Mouse (Mus musculus): ENCODE measurements around the gene Os9.

Gene Os9

DNA sequence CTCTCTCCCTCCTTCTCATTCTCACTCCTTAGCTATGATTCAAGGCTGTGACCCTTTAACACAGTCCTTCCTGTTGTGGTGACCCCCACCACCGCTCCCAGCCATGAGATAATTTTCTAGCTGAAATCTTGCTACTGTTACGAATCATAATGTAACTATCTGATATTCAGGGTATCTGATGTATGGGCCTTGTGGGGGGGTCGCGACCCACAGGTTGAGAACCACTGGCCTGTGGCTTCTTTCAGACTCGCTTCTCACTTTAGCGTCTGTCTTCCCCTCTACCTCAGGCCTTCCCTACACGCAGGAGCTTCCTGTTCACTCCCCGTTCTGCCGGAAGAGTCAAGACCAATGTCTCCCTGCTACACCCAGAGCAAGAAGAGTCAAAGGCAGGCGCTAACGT, 2.5 kb downstream of the Os9 start:
- DNase-seq (ENCODE audit: low spot score) = no peak

DNA sequence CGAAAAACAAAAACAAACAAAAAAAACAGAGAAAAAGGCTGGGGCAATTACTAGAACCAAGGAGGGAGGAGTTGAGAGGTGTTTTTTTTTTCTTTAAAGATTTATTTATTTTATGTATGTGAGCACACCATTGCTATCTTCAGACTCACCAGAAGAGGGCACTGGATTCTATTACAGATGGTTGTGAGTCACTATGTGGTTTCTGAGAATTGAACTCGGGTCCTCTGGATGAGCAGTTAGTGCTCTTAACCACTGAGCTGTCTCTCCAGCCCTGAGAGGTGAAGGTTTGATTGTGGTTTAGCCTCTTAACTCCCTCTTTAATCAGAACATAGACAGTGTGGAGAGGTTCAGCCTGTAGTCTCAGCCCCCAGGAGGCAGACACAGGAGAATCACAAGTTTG, 5.9 kb downstream of the Os9 start:
- no peak for DNase-seq (ENCODE audit: low spot score)

DNA sequence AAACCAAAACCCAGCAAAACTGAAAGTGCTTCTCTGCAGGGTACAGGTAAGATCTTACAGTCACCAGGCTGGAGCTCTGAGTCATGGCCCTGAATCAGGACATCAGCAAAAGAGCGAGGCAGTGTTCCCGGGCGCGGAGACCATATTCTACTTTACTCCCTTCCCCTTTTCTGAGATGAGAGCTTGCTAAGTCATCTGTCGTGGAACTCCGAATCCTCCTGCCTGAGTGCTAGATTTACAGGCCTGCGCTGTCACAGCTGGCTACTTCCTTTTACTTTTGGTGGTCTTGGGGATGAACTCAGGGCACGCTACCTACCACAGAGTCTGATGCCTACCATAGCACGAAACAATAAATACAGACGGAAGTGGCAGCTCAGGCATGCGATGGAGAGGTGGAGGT, 6.5 kb downstream of the Os9 start:
- DNase-seq (ENCODE audit: low spot score) = no peak

DNA sequence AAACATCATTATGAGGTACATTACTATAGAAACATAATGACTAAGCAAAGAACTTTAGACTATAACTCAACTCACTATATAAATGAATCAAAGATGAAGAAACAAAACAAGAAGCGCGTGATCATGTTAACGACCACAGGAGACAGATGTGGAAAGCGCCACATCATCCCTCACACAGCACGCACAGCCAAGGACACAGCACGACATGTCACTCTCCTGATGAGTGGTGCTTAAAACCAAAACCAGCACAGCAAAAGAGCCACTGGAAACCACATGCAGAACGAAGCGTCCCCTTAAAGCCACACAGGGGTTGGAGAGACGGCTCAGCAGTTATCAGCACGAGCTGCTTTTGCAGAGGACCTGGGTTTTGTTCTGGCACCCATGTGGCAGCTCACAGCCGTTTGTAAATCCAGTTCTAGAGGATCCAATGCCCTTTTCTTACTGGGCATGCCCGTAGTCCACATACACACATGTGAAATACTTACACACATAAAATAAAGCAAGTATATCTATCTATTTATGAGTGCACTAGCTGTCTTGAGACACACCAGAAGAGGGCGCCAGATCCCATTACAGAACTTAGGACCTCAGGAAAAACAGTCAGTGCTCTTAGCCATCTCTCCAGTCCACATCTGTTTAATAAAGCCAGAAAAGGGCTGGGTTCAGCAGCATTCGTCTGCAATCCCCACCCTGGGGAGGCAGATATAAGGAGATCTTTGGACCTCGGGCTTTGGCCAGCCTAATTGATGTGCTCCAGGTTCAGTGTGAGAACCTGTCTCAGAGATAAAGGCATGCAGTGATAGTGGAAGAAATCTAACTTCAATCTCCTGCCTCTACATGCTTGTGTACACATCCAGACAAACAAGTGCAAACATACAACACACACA, 9.7 kb downstream of the Os9 start:
- DNase-seq (ENCODE audit: low spot score) = no peak

DNA sequence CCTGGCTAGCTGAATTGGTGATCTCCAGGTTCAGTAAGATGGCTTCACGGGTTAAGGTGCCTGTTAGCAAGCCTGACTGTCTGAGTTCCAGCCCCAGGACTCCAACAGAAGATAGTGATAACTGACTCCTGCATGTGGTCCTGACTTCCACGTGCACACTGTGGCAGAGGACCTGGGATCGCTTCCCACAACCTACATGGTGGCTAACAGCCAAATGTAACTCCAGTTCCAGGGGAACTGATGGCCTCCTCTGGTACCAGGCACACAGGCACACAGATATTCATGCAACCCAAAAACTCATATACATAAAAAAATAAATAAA, 12.7 kb downstream of the Os9 start:
- DNase-seq (ENCODE audit: low spot score) = no peak

DNA sequence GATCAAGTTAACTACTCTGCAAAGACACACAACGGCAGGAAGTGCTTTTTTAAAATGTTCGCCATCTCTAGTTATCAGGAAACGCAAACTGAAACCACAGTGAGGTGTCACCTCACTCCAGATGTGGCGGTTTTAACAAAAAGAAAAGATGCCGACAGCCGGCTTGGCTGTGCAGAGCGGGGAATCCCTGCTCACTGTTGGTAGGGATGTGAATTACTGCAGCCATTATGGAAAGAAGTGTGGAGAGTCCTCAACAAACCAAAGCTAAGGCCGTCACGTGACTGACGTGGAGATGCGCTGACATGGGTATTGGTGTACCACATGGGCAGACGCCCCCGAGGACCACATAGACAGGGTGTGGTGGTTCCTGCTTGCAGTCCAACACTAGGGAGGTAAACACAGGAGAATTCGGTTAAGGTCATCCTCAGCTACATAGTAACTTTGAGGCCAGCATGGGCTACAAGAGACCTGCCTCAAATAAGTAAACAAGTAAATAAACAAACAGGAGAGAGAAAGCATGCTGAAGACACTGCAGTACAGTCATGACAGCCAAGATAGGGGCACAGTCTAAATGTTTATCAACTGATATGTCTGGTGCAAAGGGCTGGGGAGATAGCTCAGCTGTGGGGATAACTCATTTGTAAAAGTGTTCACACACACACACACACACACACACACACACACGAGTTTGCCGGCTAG, 13.2 kb downstream of the Os9 start:
- DNase-seq (ENCODE audit: low spot score) = no peak

DNA sequence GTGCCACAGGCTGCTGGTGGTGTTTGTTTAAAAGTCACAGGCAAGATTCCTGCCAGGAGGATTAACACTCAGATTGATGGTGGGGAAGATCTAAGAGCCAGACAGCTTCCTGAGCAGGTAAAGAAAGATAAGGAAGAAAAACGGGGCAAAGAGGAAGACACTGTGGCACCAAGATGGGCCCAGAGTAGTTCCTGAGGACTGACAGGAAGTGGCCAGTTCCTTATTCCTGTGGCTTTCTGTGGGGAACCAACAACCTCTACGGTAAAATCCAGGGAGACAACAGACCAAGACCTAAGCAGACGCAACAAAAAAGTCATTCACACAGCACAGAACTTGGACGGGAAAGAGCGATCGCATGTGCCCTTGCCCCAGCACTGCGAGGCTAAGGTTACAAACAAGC, 17.3 kb downstream of the Os9 start:
- DNase-seq (ENCODE audit: low spot score) = no peak

DNA sequence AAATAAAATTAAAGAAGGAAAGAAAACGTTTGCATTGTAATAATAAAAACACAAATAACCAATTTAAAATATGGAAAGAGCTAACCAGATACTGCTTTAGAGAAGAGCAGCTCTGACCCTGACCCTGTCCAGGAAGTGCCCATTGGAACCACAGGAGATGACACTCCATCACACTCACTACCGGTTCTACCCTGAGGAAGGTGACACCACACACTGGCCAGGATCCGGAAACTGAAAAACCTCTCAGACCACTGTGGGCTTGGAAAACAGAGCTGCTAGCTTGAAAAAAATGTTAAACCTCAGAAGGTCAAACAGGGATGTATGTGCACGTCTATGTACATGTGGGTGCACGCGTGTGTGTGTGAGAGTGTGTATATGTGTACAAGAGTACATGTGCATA, 19.8 kb downstream of the Os9 start:
- DNase-seq (ENCODE audit: low spot score) = no peak

DNA sequence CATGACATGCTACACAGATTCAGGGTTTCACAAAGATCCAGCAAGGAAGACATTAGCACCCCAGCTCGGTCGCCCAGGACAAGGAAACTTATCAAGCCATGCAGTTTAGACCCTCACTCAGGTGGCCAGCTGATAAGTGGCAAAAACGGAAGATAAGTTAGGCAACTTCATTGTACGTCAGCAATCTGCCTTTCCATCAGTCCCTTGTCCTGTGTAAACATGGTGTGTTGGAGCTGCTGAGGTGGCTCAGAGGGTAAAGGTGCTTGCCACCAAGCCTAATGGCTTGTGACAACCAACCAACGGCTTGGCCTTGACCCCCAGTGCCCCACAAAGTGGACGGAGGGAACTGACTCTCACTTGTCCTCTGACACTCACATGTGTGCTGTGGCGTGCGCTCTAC, 20.5 kb downstream of the Os9 start:
- DNase-seq (ENCODE audit: low spot score) = no peak

DNA sequence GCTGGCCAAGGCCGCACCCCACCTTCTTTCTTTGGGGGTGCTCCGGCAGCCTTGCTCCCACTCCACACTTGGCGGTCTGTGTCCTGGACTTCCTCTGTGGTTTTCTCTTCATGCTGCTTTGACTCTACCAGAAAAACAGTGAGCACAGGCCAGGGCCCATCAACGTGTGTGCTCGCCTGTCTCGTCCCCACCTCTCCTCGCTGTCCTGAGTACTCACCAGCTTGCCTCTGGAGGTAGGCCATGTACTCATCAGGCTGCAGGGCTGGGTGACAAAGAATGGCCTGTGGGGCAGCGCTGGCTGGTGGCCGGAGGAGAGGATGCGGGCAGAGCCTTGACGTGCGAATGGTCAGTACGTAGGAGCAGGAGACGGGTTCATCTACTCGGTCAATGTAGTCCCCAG, 21.1 kb downstream of the Os9 start:
- DNase-seq (ENCODE audit: low spot score) = no peak

DNA sequence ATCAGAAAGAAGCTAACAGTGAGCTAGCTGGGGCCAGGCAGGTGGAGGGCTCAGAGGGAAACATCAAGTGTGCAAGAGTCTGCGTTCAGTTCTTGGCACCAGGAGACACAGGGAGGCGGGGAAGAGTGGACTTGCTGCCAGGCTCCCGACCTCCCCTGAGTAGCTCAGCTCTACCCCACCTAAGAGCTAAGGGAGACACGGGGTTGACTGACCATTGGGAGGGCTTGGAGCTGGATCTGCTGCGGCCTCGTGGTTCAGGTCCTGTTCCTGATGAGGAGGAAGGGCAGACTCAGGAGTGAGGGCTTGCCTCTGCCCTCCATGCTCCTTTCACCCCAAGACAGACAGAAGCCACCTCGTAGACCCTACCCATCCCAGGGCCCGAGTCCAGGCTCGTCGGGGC, 21.7 kb downstream of the Os9 start:
- no peak for DNase-seq (ENCODE audit: low spot score)

DNA sequence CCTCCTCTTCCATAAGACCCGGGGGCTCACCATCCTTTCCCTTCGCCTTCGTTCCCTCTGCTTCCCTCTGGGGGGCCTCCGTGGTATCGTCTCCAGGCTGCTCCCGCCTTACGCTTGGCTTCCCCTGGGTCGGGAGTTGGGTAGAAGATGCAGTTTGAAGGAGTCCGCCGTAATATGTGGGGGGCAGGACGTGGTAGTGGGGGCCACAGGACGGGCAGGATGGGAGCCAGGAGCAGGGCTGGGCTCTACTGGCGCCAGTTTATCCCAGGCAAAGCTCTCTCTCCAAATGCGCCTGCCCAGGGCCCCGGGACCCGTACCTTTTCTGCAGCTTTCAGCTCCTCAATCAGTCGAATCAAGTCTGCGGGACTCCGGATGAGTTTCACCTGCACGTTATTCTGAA, 22.4 kb downstream of the Os9 start:
- DNase-seq (ENCODE audit: low spot score) = no peak

DNA sequence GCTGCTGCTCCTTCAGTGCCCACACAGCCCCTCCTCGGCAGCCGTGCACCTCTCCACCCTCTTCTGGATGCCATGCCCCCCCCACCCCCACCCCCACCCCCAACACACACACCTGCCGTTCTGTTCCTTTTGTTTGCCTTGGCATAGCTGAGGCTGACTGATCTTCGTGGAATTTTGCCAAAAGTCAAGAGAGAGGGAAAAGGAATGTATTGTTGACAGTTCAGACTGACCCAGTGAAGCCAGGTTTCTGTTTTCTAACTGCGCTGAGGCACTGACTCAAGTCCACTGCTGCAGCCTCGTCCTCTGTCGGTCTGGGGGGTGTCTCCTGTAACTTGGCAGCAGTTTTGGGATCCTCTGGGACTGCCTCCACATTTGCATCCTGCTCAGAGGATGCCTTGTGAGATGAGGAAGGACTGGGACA, 26.5 kb downstream of the Os9 start:
- no peak for DNase-seq (ENCODE audit: low spot score)

DNA sequence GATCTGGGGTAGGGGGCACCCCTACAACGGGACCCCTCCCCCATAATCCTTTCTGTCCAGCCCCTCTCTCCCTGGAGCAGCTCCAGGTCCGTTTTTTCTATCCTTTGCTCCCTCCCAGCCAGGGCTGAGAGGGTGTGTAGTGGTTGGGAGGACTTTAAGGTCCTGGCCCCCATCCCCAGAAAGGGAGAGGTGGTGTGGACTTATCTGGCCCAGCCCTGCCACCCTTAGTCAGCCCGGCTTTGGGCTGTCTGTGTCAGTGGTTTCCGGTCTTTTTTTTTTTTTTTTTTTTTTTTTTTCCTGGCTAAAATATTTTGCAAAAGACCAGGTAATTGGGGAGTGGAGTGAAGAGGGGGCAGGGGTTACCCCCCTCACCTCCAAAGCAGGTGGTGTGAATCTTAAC, 28.2 kb downstream of the Os9 start:
- no peak for DNase-seq (ENCODE audit: low spot score)

DNA sequence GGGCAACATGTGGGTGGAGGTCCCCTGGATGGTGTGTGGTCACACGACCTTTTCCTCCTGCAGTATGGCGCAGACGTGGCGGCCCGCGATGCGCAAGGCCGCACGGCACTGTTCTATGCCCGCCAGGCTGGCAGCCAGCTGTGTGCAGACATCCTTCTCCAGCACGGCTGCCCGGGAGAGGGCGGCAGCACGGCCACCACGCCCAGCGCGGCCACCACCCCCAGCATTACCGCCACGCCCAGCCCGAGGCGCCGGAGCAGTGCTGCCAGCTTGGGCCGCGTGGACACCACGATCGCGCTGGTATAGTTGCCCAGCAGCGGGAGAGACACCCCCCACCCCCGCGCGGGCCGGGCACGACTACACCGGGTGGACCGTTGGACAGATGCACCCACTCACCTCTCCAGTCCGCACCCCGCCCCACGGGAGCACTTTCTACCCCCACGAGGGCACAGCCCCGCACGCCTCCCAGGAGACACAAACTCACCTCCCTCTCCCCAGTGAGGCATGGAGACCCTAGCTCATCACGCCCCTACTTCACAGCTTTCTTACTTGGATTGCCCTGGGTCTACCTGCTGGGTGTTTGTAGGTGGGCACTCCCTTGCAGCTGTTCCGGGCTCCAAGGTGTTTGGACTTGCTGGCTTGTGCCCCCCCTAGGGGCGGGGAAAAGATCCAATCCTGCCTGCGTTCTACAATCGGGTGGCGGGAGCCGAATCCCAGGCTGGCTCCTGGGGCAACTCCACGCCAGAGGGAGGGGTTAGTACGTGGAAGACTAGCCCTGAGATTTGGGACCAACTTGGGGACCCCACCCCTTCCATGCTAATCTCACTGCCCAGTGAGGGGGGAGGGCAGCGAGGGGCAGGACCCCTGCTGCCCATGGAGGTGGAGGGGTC, 29.2 kb downstream of the Os9 start:
- no peak for DNase-seq (ENCODE audit: low spot score)

DNA sequence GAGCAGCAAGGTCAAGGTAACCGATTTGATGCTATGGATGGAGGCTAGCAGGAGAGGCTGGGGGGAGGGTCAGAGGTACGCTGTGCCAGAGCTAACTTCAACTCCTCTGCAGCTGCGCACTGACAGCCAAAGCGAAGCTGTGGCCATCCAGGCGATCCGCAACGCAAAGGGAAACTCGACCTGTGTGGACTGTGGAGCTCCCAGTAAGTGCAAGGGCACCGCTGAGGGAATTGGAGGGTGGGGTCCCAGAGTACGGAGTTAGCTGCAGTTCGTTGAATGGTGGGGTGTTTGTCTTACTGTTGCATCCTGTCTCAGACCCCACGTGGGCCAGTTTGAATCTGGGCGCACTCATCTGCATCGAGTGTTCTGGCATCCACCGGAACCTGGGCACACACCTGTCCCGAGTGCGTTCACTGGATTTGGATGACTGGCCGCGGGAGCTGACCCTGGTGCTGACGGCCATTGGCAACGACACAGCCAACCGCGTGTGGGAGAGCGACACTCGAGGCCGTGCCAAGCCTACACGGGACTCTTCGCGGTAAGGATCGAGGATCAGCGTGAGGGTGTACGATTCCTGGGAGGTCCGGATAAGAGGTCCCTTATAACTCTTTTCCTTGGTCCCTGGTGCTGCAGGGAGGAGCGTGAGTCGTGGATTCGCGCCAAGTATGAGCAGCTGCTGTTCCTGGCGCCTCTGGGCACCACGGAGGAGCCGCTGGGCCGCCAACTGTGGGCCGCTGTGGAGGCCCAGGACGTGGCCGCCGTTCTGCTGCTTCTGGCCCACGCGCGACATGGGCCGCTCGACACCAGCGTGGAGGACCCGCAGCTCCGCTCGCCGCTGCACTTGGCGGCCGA, 30.1 kb downstream of the Os9 start:
- DNase-seq (ENCODE audit: low spot score) = no peak

DNA sequence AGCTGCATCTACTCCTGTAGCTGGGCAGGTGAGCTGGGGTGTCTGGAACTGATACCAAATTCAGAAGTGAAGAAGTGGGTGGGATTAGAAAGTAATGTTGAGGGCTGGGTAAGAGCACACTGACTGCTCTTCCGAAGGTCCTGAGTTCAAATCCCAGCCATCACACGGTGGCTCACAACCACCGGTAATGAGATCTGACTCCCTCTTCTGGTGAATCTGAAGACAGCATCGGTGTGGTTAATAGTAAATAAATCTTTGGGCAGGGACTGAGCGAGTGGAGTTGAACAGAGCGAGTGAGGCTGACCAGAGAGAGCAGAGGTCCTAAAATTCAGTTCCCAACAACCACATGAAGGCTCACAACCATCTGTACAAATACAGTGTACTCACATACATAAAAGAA, 35.3 kb downstream of the Os9 start:
- DNase-seq (ENCODE audit: low spot score) = no peak

DNA sequence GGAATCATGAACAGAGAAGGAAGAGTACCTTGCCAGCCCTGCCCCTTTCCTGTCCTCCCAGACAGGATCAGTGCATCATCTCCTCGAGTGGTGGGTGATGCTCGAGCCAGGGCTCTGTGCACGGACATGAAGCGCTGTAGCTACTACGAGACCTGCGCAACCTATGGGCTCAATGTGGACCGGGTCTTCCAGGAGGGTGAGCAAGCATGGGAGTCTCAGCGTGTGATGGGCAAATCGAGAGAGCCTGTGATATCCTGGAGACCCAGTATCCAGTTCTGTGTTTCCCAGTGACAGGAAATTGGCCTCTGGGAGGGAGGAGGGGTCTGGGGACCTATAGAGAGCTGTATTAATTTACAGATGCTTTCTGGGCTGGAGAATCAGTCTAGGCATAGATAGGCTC, 35.9 kb downstream of the Os9 start:
- no peak for DNase-seq (ENCODE audit: low spot score)

DNA sequence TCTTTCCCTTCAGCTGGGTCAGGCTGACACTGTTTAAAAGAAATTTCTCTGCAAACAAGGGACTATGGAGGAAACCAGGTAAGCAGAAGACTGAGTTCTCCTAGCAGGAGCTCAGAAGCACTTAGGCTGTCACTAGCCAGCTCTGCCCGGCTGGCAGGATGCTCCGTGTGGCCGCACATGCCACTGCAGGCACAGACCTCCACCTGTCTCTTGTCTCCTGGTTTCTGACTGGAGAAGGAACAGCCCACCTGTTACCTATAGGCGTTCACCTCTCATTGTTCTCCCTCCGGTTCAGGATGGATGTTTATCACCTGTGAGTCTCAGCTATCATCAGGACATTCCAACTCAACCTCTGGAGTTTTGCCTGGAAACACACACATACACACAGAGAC, 37.0 kb downstream of the Os9 start:
- no peak for DNase-seq (ENCODE audit: low spot score)

DNA sequence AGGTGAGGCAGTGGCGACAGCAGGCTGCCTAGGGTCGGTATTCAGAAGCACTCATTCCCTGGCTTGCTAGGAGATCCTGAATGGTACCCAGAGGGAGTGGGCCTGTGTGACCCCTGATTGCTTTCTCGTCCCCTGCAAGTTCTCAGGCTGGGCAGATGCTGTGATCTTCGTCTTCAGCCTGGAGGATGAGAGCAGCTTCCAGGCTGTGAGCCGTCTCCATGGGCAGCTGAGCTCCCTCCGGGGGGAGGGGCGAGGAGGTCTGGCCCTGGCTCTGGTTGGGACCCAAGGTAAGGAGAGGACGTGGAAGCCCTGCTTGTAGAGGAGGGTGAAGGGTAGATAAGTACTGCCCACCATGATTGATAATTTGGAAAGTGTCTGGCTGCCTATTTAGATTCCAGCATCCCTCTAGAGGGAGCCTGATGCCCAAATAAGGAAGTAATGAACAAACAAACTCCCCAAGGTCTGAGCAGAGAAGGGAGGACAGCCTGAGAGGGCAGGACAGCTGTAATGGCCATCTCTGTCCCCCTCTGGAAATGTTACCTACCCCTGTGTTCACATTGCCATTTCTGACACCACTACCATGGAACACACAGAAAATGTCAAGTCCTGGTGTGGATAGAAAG, 37.5 kb downstream of the Os9 start:
- no peak for DNase-seq (ENCODE audit: low spot score)

DNA sequence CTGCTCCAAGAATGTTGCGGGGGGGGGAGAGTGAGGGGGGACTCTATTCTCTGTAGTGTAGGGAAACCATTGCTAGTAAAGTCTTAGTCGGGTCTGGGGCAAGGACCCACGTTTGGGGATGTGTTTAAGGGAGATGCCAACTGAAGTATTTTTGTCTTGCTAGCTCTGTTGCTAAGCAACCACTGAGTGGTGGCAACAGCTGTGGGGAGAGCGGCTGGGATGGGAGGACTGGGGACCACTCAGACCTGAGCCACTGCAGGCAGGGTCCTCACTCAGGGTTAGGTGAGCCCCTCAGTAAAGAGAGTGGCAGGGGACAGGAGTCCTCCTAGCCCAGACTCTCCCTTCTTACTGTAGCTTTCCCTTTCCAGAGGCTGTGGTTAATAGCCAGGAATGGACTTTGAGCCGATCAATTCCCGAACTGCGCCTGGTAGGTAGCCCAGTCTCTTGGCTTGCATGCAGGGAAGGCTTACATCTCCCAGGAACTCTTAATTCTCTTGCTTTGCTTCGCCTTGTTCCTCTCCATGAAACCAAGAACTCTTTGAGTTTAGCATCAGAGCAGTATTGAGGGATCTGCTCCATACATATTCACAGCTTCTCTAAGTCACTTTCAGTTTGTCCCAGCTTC, 38.8 kb downstream of the Os9 start:
- no peak for DNase-seq (ENCODE audit: low spot score)

All from layer of hippocampus, adult 9-10 months (tissue).